Mouse (Mus musculus): Measurements from ENCODE around the gene Qsox2.

Gene Qsox2

DNA sequence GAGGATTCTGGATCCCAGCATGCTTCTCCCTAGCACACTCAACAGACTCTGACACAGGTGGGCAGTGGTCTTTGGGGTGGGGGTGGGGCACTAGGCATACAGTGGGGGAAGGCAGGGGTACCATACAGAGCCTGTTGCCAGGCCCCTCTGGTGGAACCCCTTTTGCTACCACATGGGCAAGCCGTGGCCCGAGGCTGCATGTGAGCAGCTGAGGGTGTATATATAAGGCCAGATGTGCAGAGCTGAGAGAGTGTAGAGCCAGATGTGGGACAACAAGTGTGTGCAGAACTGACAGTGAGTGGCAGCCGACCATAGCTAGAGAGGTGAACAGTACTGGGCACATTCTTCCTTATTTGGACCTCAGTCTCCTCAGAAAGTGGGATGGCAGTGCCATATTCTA, 70.4 kb downstream of the Qsox2 start:
- DNase-seq (ENCODE audit: low spot score in 2 of 2): no peak

Data from urinary bladder, postnatal 36 days (tissue).